Mouse (Mus musculus) intestine, embryonic 14.5 days (tissue): Measurements from ENCODE around the gene Nlrc3. TPM values are rescaled to one million over a fixed set of nuclear protein-coding genes. Genes with fewer than 3 reads are reported as not detected.

Source experiments
- microRNA-seq: library from miRNA; unstranded; fragments of <30 nt; microRNA quantifications from one replicate; pipeline ENCODE4, GENCODE M21; 2016
- polyA plus RNA-seq: library from polyadenylated mRNA; unstranded; fragments of >200 nt; fragmentation: Nextera tagmentation; extraction: Ambion mirVana; gene quantifications from 2 replicates; pipeline ENCODE4 v1.2.1, GENCODE M21; 2014

Nlrc3 gene
- polyA plus RNA-seq, 1 experiment from 2014 or later = 0.84 TPM

Small RNAs within 50 kb of the gene (microRNA-seq; reads per million reads assigned to microRNA genes)
- gene Gm23493 = not detected

Other genes starting within 250 kb of the Nlrc3 start
- 27.3 and 33.7 TPM in 2 replicates for gene Zfp263, start 232.5 kb downstream of the Nlrc3 start, polyA plus RNA-seq
- gene Olfr15, start 145.8 kb downstream of the Nlrc3 start, polyA plus RNA-seq = not detected in 2 replicates
- gene Zfp174, start 129.4 kb downstream of the Nlrc3 start, polyA plus RNA-seq = 1.2 and 1.3 TPM in 2 replicates
- 46.9 and 47.3 TPM in 2 replicates for gene Naa60, start 104.3 kb downstream of the Nlrc3 start, polyA plus RNA-seq
- gene Zfp597, start 92.1 kb downstream of the Nlrc3 start, polyA plus RNA-seq = 5.8 and 6.0 TPM in 2 replicates
- 1.7 and 2.0 TPM in 2 replicates for gene Gm20695, start 92.0 kb downstream of the Nlrc3 start, polyA plus RNA-seq
- gene 1700037C18Rik, start 67.9 kb downstream of the Nlrc3 start, polyA plus RNA-seq = 4.8 and 5.3 TPM in 2 replicates
- 21.8 and 24.3 TPM in 2 replicates for gene Cluap1, start 67.8 kb downstream of the Nlrc3 start, polyA plus RNA-seq
- 23.5 and 23.8 TPM in 2 replicates for gene Slx4, start 27.1 kb upstream of the Nlrc3 start, polyA plus RNA-seq
- gene Dnase1, start 60.3 kb upstream of the Nlrc3 start, polyA plus RNA-seq = 4.4 and 7.4 TPM in 2 replicates
- 118 and 122 TPM in 2 replicates for gene Trap1, start 101.2 kb upstream of the Nlrc3 start, polyA plus RNA-seq
- 38.1 and 43.4 TPM in 2 replicates for gene Crebbp, start 237.4 kb upstream of the Nlrc3 start, polyA plus RNA-seq